Mouse (Mus musculus): ENCODE data around the gene Mettl7a2.

Gene Mettl7a2

GRCm38 (mm10) chr15:100395561-100395960, 42.6 kb downstream of the Mettl7a2 start:
- no peak for DNase-seq (ENCODE audit: low spot score)

DNA sequence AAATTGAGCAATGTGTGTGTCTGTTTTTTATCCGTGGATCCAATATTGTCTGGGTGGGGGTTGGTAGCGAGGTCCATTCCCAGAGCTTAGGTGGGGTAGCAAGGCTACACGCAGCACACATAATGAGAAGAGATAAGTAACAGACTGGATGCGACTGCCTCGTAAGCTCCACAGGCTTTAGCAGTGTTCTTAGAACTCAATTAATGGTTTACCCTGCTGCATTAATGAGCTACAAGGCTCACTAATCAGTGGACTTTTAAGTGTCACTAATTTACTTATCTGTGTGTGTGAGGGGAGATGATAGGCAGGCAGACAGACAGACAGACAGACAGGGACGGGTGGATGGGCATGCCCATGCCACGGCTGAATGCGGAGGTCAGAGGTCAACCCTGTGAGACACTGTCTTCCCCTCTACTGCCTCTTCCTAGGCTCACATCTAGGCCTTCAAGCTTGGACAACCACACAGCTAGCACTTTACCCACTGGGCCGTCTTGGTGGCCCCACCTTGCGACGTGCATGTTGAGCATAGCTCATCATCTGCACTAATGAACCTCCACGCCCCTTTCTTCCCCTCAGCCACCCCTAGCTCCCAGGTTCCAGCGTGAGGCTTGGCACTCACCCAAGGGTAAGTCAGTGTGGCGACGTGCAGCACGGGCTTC, 47.7 kb downstream of the Mettl7a2 start:
- DNase-seq (ENCODE audit: low spot score) = no peak

DNA sequence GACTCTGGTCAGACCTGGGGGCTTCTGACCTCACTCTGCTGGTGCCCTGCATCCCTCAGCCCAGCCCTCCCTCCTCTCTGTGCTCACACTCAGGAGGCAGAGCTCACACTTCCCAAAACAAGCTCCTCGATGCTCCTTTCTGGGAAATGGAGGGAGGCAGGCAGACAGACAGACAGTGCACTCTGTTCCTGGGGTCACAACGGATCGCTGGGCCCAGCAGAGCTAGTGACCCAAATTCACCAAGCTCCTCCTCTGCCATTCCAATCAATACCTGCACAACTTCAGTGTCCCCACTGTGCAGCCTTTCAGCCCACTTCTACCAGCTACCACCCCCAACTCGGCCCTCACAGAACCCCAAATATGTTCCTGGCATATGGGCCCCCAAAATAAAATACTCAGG, 48.8 kb downstream of the Mettl7a2 start:
- no peak for DNase-seq (ENCODE audit: low spot score)

- DNase-seq (ENCODE audit: low spot score) = no peak
Observed at GRCm38 (mm10) chr15:100402347-100402746, 49.3 kb downstream of the Mettl7a2 start.

GRCm38 (mm10) chr15:100402798-100403197, 49.8 kb downstream of the Mettl7a2 start:
- DNase-seq (ENCODE audit: low spot score) = no peak

DNA sequence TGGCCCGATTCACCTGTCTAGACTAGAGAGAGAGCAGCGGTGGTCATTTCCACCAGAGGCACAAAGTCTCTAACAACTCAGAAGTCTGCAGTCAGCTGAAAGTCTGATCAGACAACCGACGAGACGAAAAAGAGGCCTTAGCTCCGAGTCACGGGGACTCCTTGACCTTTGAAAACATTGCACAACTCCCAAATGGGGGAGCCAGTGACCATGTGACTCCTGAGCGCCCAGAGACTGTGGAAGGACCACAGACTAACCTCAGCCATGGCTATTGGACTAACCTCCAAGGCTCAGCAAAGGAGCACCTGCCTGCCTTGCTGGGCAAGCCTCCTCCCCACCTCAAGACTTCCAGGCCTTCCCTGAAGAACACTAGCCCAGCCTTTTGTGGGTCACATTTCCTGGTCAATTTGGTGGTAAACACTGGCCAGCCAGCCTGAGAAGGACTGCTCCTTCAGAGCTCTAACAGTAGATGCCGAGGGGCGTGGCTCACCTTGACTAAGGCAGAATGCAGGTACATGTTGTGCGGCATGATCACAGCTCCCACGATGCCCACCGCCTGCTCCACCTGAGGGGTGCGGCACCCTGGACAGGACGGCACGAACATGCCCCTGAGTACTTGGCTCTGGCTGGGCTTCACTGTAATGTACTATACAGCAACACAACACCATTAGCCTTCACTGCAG, 50.5 kb downstream of the Mettl7a2 start:
- no peak for DNase-seq (ENCODE audit: low spot score)

GRCm38 (mm10) chr15:100406088-100406487, 53.1 kb downstream of the Mettl7a2 start:
- DNase-seq (ENCODE audit: low spot score) = no peak

- no peak for DNase-seq (ENCODE audit: low spot score)
Observed at GRCm38 (mm10) chr15:100410918-100411672, 58.1 kb downstream of the Mettl7a2 start.
